Mouse (Mus musculus): Measurements from ENCODE around the gene Taar7d. TPM values are rescaled to one million over a fixed set of nuclear protein-coding genes. Genes with fewer than 3 reads are reported as not detected.

Taar7d gene
- polyA plus RNA-seq (2015; fragmentation: Nextera tagmentation; extraction: Ambion mirVana), result not detected in 2 replicates

- H3K4me3 ChIP-seq, result no peak within 1 kb of the TSS
- no peaks in the 10 kb centered on the region for H3K27me3 ChIP-seq
- H3K36me3 ChIP-seq, result no peaks in the 10 kb centered on the region
- H3K9ac ChIP-seq, result no peak within 1 kb of the TSS
- no peak for ATAC-seq (ENCODE audit: low FRiP score, low read depth)
- H3K9me3 ChIP-seq, result no peaks in the 10 kb centered on the region
- H3K4me1 ChIP-seq, result no peaks in the 10 kb centered on the region
- H3K4me2 ChIP-seq (replicated peaks), result no peak within 1 kb of the TSS
- no peak within 1 kb of the TSS for H3K27ac ChIP-seq
Observed at GRCm38 (mm10) chr10:24026922-24027321, at the start of gene Taar7d. Gene Taar7d (plus strand): TSS chr10:24027222.

- Histone ChIP-seq H3K4me2 (replicated peaks) (no peak overlapping the region), H3K27me3 (no peaks in the 10 kb centered on the region), H3K9ac (no peak overlapping the region), H3K9me3 (no peaks in the 10 kb centered on the region), H3K4me1 (no peaks in the 10 kb centered on the region), H3K27ac (no peak overlapping the region), H3K36me3 (no peaks in the 10 kb centered on the region), H3K4me3 (no peak overlapping the region)
- no peak for ATAC-seq (ENCODE audit: low FRiP score, low read depth)
- 60% methylated on average over 4 of the region's 4 CpGs for WGBS
Observed at GRCm38 (mm10) chr10:23977958-23978357, 49.1 kb upstream of the Taar7d start.

- no peak overlapping the region for H3K9ac ChIP-seq
- ATAC-seq (ENCODE audit: low FRiP score, low read depth), result no peak
- 38% methylated on average over 16 of the region's 16 CpGs for WGBS
- H3K4me2 ChIP-seq (replicated peaks), result no peak overlapping the region
- no peaks in the 10 kb centered on the region for H3K9me3 ChIP-seq
- H3K36me3 ChIP-seq, result no peaks in the 10 kb centered on the region
- H3K27me3 ChIP-seq, result no peaks in the 10 kb centered on the region
- no peaks in the 10 kb centered on the region for H3K4me1 ChIP-seq
- no peak overlapping the region for H3K27ac ChIP-seq
- H3K4me3 ChIP-seq, result no peak overlapping the region
Observed at GRCm38 (mm10) chr10:23978901-23979705, 47.9 kb upstream of the Taar7d start.

GRCm38 (mm10) chr10:23985546-23985945, 41.5 kb upstream of the Taar7d start, which contains the start of gene Taar6:
Gene Taar6 (minus strand): TSS chr10:23985646.
- no peak for ATAC-seq (ENCODE audit: low FRiP score, low read depth)
- Histone ChIP-seq H3K36me3 (no peaks in the 10 kb centered on the region), H3K27ac (no peak within 1 kb of the TSS), H3K4me1 (no peaks in the 10 kb centered on the region), H3K9me3 (no peaks in the 10 kb centered on the region), H3K4me2 (replicated peaks) (no peak within 1 kb of the TSS), H3K4me3 (no peak within 1 kb of the TSS), H3K9ac (no peak within 1 kb of the TSS), H3K27me3 (no peaks in the 10 kb centered on the region)
- 79% methylated on average over 8 of the region's 8 CpGs for WGBS

GRCm38 (mm10) chr10:23986419-23986818, 40.6 kb upstream of the Taar7d start:
- H3K36me3 ChIP-seq, result no peaks in the 10 kb centered on the region
- no peak overlapping the region for H3K9ac ChIP-seq
- no peak overlapping the region for H3K27ac ChIP-seq
- WGBS, result 81% methylated on average over 5 of the region's 5 CpGs
- H3K27me3 ChIP-seq, result no peaks in the 10 kb centered on the region
- no peak overlapping the region for H3K4me3 ChIP-seq
- no peak overlapping the region for H3K4me2 ChIP-seq (replicated peaks)
- no peaks in the 10 kb centered on the region for H3K4me1 ChIP-seq
- no peaks in the 10 kb centered on the region for H3K9me3 ChIP-seq
- ATAC-seq (ENCODE audit: low FRiP score, low read depth), result no peak

- ATAC-seq (ENCODE audit: low FRiP score, low read depth), result no peak
- no peaks in the 10 kb centered on the region for H3K27me3 ChIP-seq
- no peaks in the 10 kb centered on the region for H3K4me1 ChIP-seq
- 79% methylated on average over 3 of the region's 3 CpGs for WGBS
- H3K9me3 ChIP-seq, result no peaks in the 10 kb centered on the region
- no peak within 1 kb of the TSS for H3K4me3 ChIP-seq
- no peaks in the 10 kb centered on the region for H3K36me3 ChIP-seq
- no peak within 1 kb of the TSS for H3K9ac ChIP-seq
- H3K4me2 ChIP-seq (replicated peaks), result no peak within 1 kb of the TSS
- no peak within 1 kb of the TSS for H3K27ac ChIP-seq
Observed at GRCm38 (mm10) chr10:23993381-23993780, 33.6 kb upstream of the Taar7d start, which contains the start of gene Taar7a. Gene Taar7a (minus strand): TSS chr10:23993481.

GRCm38 (mm10) chr10:23999639-24000038, 27.4 kb upstream of the Taar7d start, which contains the start of gene Taar7b:
Gene Taar7b (plus strand): TSS chr10:23999939.
- H3K36me3 ChIP-seq, result no peaks in the 10 kb centered on the region
- no peak within 1 kb of the TSS for H3K4me3 ChIP-seq
- H3K4me1 ChIP-seq, result no peaks in the 10 kb centered on the region
- no peaks in the 10 kb centered on the region for H3K27me3 ChIP-seq
- H3K9me3 ChIP-seq, result no peaks in the 10 kb centered on the region
- WGBS, result 85% methylated on average over 1 of the region's 1 CpGs
- no peak within 1 kb of the TSS for H3K9ac ChIP-seq
- H3K27ac ChIP-seq, result no peak within 1 kb of the TSS
- no peak within 1 kb of the TSS for H3K4me2 ChIP-seq (replicated peaks)
- no peak for ATAC-seq (ENCODE audit: low FRiP score, low read depth)

GRCm38 (mm10) chr10:24006442-24006841, 20.6 kb upstream of the Taar7d start:
- Histone ChIP-seq H3K4me1 (no peaks in the 10 kb centered on the region), H3K27me3 (no peaks in the 10 kb centered on the region), H3K4me2 (replicated peaks) (no peak overlapping the region), H3K9me3 (no peaks in the 10 kb centered on the region), H3K27ac (no peak overlapping the region), H3K36me3 (no peaks in the 10 kb centered on the region), H3K9ac (no peak overlapping the region), H3K4me3 (no peak overlapping the region)
- ATAC-seq (ENCODE audit: low FRiP score, low read depth), result no peak
- WGBS, result 81% methylated on average over 1 of the region's 1 CpGs

- 67% methylated on average over 2 of the region's 2 CpGs for WGBS
- ATAC-seq (ENCODE audit: low FRiP score, low read depth), result no peak
- Histone ChIP-seq H3K36me3 (no peaks in the 10 kb centered on the region), H3K4me1 (no peaks in the 10 kb centered on the region), H3K4me2 (replicated peaks) (no peak overlapping the region), H3K4me3 (no peak overlapping the region), H3K9ac (no peak overlapping the region), H3K9me3 (no peaks in the 10 kb centered on the region), H3K27me3 (no peaks in the 10 kb centered on the region), H3K27ac (no peak overlapping the region)
Observed at GRCm38 (mm10) chr10:24007034-24007433, 20.0 kb upstream of the Taar7d start.

- no peak overlapping the region for H3K27ac ChIP-seq
- H3K4me3 ChIP-seq, result no peak overlapping the region
- no peak for ATAC-seq (ENCODE audit: low FRiP score, low read depth)
- no peaks in the 10 kb centered on the region for H3K36me3 ChIP-seq
- no peaks in the 10 kb centered on the region for H3K4me1 ChIP-seq
- WGBS, result 89% methylated on average over 1 of the region's 1 CpGs
- no peak overlapping the region for H3K9ac ChIP-seq
- H3K27me3 ChIP-seq, result no peaks in the 10 kb centered on the region
- H3K9me3 ChIP-seq, result no peaks in the 10 kb centered on the region
- H3K4me2 ChIP-seq (replicated peaks), result no peak overlapping the region
Observed at GRCm38 (mm10) chr10:24008143-24008542, 18.9 kb upstream of the Taar7d start.

- Histone ChIP-seq H3K9me3 (no peaks in the 10 kb centered on the region), H3K9ac (no peak overlapping the region), H3K27me3 (no peaks in the 10 kb centered on the region), H3K4me1 (no peaks in the 10 kb centered on the region), H3K4me3 (no peak overlapping the region), H3K4me2 (replicated peaks) (no peak overlapping the region), H3K36me3 (no peaks in the 10 kb centered on the region), H3K27ac (no peak overlapping the region)
- ATAC-seq (ENCODE audit: low FRiP score, low read depth), result no peak
Observed at GRCm38 (mm10) chr10:24031347-24031746, 4.3 kb downstream of the Taar7d start.

GRCm38 (mm10) chr10:24037314-24037713, 10.3 kb downstream of the Taar7d start, which contains the start of gene Taar7e:
Gene Taar7e (plus strand): TSS chr10:24037614.
- Histone ChIP-seq H3K4me1 (no peaks in the 10 kb centered on the region), H3K4me2 (replicated peaks) (no peak within 1 kb of the TSS), H3K27me3 (no peaks in the 10 kb centered on the region), H3K4me3 (no peak within 1 kb of the TSS), H3K9ac (no peak within 1 kb of the TSS), H3K9me3 (no peaks in the 10 kb centered on the region), H3K27ac (no peak within 1 kb of the TSS), H3K36me3 (no peaks in the 10 kb centered on the region)
- ATAC-seq (ENCODE audit: low FRiP score, low read depth), result no peak
- 94% methylated on average over 2 of the region's 2 CpGs for WGBS
